Mouse (Mus musculus) liver, adult 2 months (tissue): ENCODE measurements around the gene Extl2. TPM values are rescaled to one million over a fixed set of nuclear protein-coding genes. Genes with fewer than 3 reads are reported as not detected.

Experiments used
- DNase-seq: peaks from one replicate; pipeline ENCODE4 v3.0.0-alpha.2; 2011; ENCODE audit warnings: low read depth, low spot score; ENCODE audit errors: extremely low read depth
- H3K27ac ChIP-seq: fragments of 200-500 bp; replicated peaks from 2 replicates; pipeline ENCODE4 v1.5.1; 2012; ENCODE audit warnings: low read depth, mild to moderate bottlenecking, control low read depth, inconsistent platforms, low read length; ENCODE audit not compliant: insufficient read depth
- H3K27me3 ChIP-seq: fragments of 200-500 bp; 2 replicates; pipeline ENCODE4 v1.6.1; 2012; ENCODE audit warnings: mild to moderate bottlenecking, moderate library complexity, low read length, inconsistent platforms; ENCODE audit not compliant: control insufficient read depth, insufficient read depth
- H3K36me3 ChIP-seq: fragments of 200-500 bp; 2 replicates; pipeline ENCODE4 v1.6.1; 2012; ENCODE audit warnings: low read length, inconsistent platforms; ENCODE audit not compliant: control insufficient read depth, insufficient read depth
- H3K4me1 ChIP-seq: fragments of 200-500 bp; 2 replicates; pipeline ENCODE4 v1.6.1; 2011; ENCODE audit warnings: low read length; ENCODE audit not compliant: control insufficient read depth, insufficient read depth
- H3K4me3 ChIP-seq: fragments of 200-500 bp; 2 replicates; pipeline ENCODE4 v1.5.1; 2011; ENCODE audit warnings: low read depth, mild to moderate bottlenecking, control low read depth, low read length, moderate library complexity; ENCODE audit not compliant: insufficient read depth
- H3K79me2 ChIP-seq: fragments of 200-500 bp; 2 replicates; pipeline ENCODE4 v1.6.1; 2012; ENCODE audit warnings: inconsistent platforms, mild to moderate bottlenecking, low read length, moderate library complexity; ENCODE audit not compliant: control insufficient read depth, insufficient read depth
- H3K9ac ChIP-seq: fragments of 200-500 bp; 2 replicates; pipeline ENCODE4 v1.6.1; 2012; ENCODE audit warnings: low read depth, mild to moderate bottlenecking, control low read depth, inconsistent platforms, low read length
- CTCF ChIP-seq: fragments of 200-500 bp; IDR thresholded peaks from 2 replicates; pipeline ENCODE4 v1.5.1; 2011; ENCODE audit warnings: low read depth, low read length, control low read depth
- POLR2A ChIP-seq: fragments of 200-500 bp; IDR thresholded peaks from 2 replicates; pipeline ENCODE4 v1.6.1; 2011; ENCODE audit warnings: low read length, control low read depth; ENCODE audit not compliant: insufficient read depth; ENCODE audit errors: extremely low read depth
- WGBS: fragments of 180-500 bp; shearing (Covaris S2); methylation state at CpG from one replicate; pipeline ENCODE4 v1.1.7; 2018; 5-methylcytosine and 5-hydroxymethylcytosine counted together
- polyA plus RNA-seq: library from polyadenylated mRNA; depleted of rRNA; stranded (reverse); fragments of >200 nt; gene quantifications from 2 replicates; pipeline ENCODE4 v1.2.3, GENCODE M21; 2012
- total RNA-seq: library from RNA; depleted of rRNA; stranded (reverse); fragments of >200 nt; gene quantifications from 2 replicates; pipeline ENCODE4 v1.2.3, GENCODE M21; 2014

Gene Extl2
- total and polyA plus RNA-seq, 2 experiments = 6.5 to 7.0 TPM

- 94% methylated on average over 13 of the region's 13 CpGs for WGBS
- no peak for TF ChIP-seq CTCF
- no peak for TF ChIP-seq POLR2A
- Histone ChIP-seq H3K4me1 (no peaks in the 10 kb centered on the region), H3K79me2 (no peaks in the 10 kb centered on the region; the same call in 1 of the 2 replicates), H3K4me3 (no peak overlapping the region), H3K36me3 (no peaks in the 10 kb centered on the region; the same call in 1 of the 2 replicates), H3K27me3 (no peaks in the 10 kb centered on the region), H3K27ac (no peak overlapping the region), H3K9ac (no peak overlapping the region)
- no peak for DNase-seq
These were observed 8.9 kb downstream of the Extl2 start for GRCm38 (mm10) chr3:116016116-116016515.

GRCm38 (mm10) chr3:116018606-116019005 is 11.3 kb downstream of the Extl2 start:
- H3K4me3 ChIP-seq = no peak overlapping the region
- no peak for DNase-seq
- no peak for TF ChIP-seq CTCF
- TF ChIP-seq POLR2A = no peak
- H3K27ac ChIP-seq = no peak overlapping the region
- H3K79me2 ChIP-seq = no peaks in the 10 kb centered on the region; the same call in 1 of the 2 replicates
- H3K27me3 ChIP-seq = no peaks in the 10 kb centered on the region
- no peaks in the 10 kb centered on the region for H3K4me1 ChIP-seq
- 61% methylated on average over 4 of the region's 4 CpGs for WGBS
- H3K36me3 ChIP-seq = no peaks in the 10 kb centered on the region; the same call in 1 of the 2 replicates
- H3K9ac ChIP-seq = no peak overlapping the region

- no peaks in the 10 kb centered on the region for H3K27me3 ChIP-seq
- no peak overlapping the region for H3K27ac ChIP-seq
- 97% methylated on average over 5 of the region's 5 CpGs for WGBS
- no peaks in the 10 kb centered on the region for H3K4me1 ChIP-seq
- no peaks in the 10 kb centered on the region; the same call in 1 of the 2 replicates for H3K36me3 ChIP-seq
- no peak for DNase-seq
- H3K9ac ChIP-seq = no peak overlapping the region
- TF ChIP-seq CTCF (no peak), POLR2A (no peak)
- H3K4me3 ChIP-seq = no peak overlapping the region
- H3K79me2 ChIP-seq = no peaks in the 10 kb centered on the region; the same call in 1 of the 2 replicates
These were observed 11.9 kb downstream of the Extl2 start for GRCm38 (mm10) chr3:116019136-116019535.

- Histone ChIP-seq H3K4me1 (no peaks in the 10 kb centered on the region), H3K27ac (no peak overlapping the region), H3K79me2 (no peaks in the 10 kb centered on the region), H3K9ac (no peak overlapping the region), H3K4me3 (no peak overlapping the region), H3K27me3 (no peaks in the 10 kb centered on the region), H3K36me3 (peaks cover 9% of the 10 kb centered on the region)
- no peak for DNase-seq
- 87% methylated on average over 12 of the region's 12 CpGs for WGBS
- TF ChIP-seq CTCF (no peak), POLR2A (no peak)
These were observed 17.0 kb downstream of the Extl2 start for GRCm38 (mm10) chr3:116024236-116024635.

GRCm38 (mm10) chr3:116024669-116025068 is 17.4 kb downstream of the Extl2 start:
- no peak for DNase-seq
- no peak overlapping the region for H3K9ac ChIP-seq
- no peaks in the 10 kb centered on the region for H3K4me1 ChIP-seq
- H3K36me3 ChIP-seq = peaks cover 9% of the 10 kb centered on the region
- no peaks in the 10 kb centered on the region for H3K79me2 ChIP-seq
- H3K27ac ChIP-seq = no peak overlapping the region
- no peak for TF ChIP-seq CTCF
- TF ChIP-seq POLR2A = no peak
- 91% methylated on average over 5 of the region's 5 CpGs for WGBS
- no peak overlapping the region for H3K4me3 ChIP-seq
- H3K27me3 ChIP-seq = no peaks in the 10 kb centered on the region

- WGBS = 82% methylated on average over 10 of the region's 10 CpGs
- no peak for TF ChIP-seq POLR2A
- TF ChIP-seq CTCF = no peak
- H3K4me1 ChIP-seq = no peaks in the 10 kb centered on the region
These were observed 18.4 kb downstream of the Extl2 start for GRCm38 (mm10) chr3:116025701-116026100.

More at GRCm38 (mm10) chr3:116025701-116026100, 18.4 kb downstream of the Extl2 start:
- no peak overlapping the region for H3K4me3 ChIP-seq
- H3K36me3 ChIP-seq = peaks cover 9% of the 10 kb centered on the region
- H3K79me2 ChIP-seq = no peaks in the 10 kb centered on the region
- H3K9ac ChIP-seq = no peak overlapping the region
- H3K27me3 ChIP-seq = no peaks in the 10 kb centered on the region
- H3K27ac ChIP-seq = no peak overlapping the region
- no peak for DNase-seq
